Mouse (Mus musculus) kidney, embryonic 16.5 days (tissue): Measurements from ENCODE around the gene Gm38392. TPM values are rescaled to one million over a fixed set of nuclear protein-coding genes. Genes with fewer than 3 reads are reported as not detected.
"Not testable (repeated sequence)": the region's sequence is repeated elsewhere in the genome, so short reads cannot be mapped to it uniquely, and the experiment has no call there.

Source experiments
- ATAC-seq: fragments of 200-750 bp; cut with Nextera tagmentation; 2 replicates; pipeline ENCODE4 v1.8.0; 2017; ENCODE audit warnings: moderate TSS enrichment; ENCODE audit not compliant: low FRiP score, low TSS enrichment
- H3K27ac ChIP-seq: fragments of 300-500 bp; sonication (generic); 2 replicates; pipeline ENCODE4 v1.5.1; 2014; ENCODE audit warnings: low read length
- H3K27me3 ChIP-seq: fragments of 300-500 bp; sonication (generic); 2 replicates; pipeline ENCODE4 v1.6.1; 2014; ENCODE audit warnings: low read length, control low read depth, mixed read lengths; ENCODE audit not compliant: insufficient read depth
- H3K36me3 ChIP-seq: fragments of 300-500 bp; sonication (generic); 2 replicates; pipeline ENCODE4 v1.6.1; 2014; ENCODE audit warnings: low read length, control low read depth, mixed read lengths; ENCODE audit not compliant: insufficient read depth
- H3K4me1 ChIP-seq: fragments of 300-500 bp; sonication (generic); 2 replicates; pipeline ENCODE4 v1.6.1; 2014; ENCODE audit warnings: low read length, control low read depth, mixed read lengths; ENCODE audit not compliant: insufficient read depth
- H3K4me2 ChIP-seq: fragments of 300-500 bp; sonication (generic); replicated peaks from 2 replicates; pipeline ENCODE4 v1.6.1; 2014; ENCODE audit warnings: low read depth, low read length
- H3K4me3 ChIP-seq: fragments of 300-500 bp; sonication (generic); 2 replicates; pipeline ENCODE4 v1.5.1; 2014; ENCODE audit warnings: mild to moderate bottlenecking, low read length
- H3K9ac ChIP-seq: fragments of 300-500 bp; sonication (generic); replicated peaks from 2 replicates; pipeline ENCODE4 v1.6.1; 2014; ENCODE audit warnings: low read length
- H3K9me3 ChIP-seq: fragments of 300-500 bp; sonication (generic); 2 replicates; pipeline ENCODE4 v1.6.1; 2016; ENCODE audit warnings: low read length, control low read depth
- WGBS: fragments of 180-500 bp; shearing (Covaris S2); extraction: QIAGEN DNeasy Blood & Tissue Kit; methylation state at CpG from one replicate; pipeline ENCODE4 v1.1.7; 2014; 5-methylcytosine and 5-hydroxymethylcytosine counted together
- polyA plus RNA-seq: library from polyadenylated mRNA; unstranded; fragments of >200 nt; fragmentation: Nextera tagmentation; extraction: Ambion mirVana; gene quantifications from 2 replicates; pipeline ENCODE4 v1.2.1, GENCODE M21; 2015

The Gm38392 gene
- polyA plus RNA-seq, 1 experiment from 2014 or later = 2.2 TPM

DNA sequence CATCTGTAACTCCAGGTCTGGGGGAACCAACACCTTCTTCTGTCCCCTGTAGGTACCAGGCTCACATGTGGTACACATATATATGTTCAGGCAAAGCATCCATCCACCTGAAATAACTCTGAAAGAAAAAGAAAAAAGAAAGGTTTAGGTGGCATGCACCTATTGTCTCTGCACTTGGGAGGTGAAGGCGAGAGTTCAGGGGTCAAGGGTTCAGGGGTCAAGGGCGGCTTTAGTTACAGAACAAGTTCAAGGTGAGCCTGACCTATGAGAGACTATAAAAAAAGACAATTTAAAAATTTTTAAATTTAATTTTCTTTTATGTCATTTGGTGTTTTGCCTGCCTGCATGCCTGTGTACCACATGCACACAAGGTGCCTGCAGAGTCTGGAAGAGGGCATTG lies 7.0 kb downstream of the Gm38392 start:
- Histone ChIP-seq H3K9ac (no peak overlapping the region), H3K27ac (no peak overlapping the region), H3K4me1 (no peaks in the 10 kb centered on the region), H3K36me3 (no peaks in the 10 kb centered on the region), H3K9me3 (no peaks in the 10 kb centered on the region), H3K27me3 (no peaks in the 10 kb centered on the region), H3K4me2 (no peak overlapping the region), H3K4me3 (no peak overlapping the region)
- WGBS = 91% methylated on average over 2 of the region's 2 CpGs
- ATAC-seq = no peak

DNA sequence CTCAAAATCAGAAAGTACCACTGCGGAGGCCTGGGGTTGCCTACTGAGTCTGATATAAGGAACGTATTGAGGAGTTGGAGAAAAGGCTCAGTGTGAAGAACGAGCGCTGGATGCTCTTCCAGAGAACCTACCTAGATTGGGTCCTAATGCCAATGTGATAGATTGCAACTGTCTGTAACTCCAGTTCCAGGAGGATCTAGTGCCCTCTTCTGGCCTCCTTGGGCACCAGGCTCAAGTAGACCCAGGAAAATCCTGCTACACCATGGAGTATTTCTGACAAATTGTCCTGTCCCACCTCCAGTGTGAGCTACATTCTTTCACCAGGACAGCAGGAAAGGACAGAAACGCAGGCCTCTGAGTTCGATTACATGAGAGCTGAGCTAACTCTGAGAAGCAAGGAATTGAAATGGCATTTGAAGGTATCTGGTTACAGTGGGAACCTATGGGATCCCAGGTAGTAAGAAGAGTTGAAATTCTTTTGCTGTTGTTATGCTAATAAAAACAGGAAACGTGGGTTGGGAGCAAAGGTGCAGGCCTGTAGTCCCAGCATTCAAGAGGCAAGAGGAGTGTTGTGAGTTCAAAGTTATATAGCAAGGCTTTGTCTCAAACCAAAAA lies 10.4 kb downstream of the Gm38392 start:
- ATAC-seq = no peak
- Histone ChIP-seq H3K4me2 (no peak overlapping the region), H3K4me1 (no peaks in the 10 kb centered on the region), H3K4me3 (no peak overlapping the region), H3K36me3 (no peaks in the 10 kb centered on the region), H3K27ac (no peak overlapping the region), H3K9me3 (no peaks in the 10 kb centered on the region), H3K27me3 (no peaks in the 10 kb centered on the region), H3K9ac (no peak overlapping the region)
- 41% methylated on average over 7 of the region's 7 CpGs for WGBS

- Histone ChIP-seq H3K4me2 (no peak overlapping the region), H3K27ac (no peak overlapping the region), H3K4me3 (no peak overlapping the region), H3K4me1 (no peaks in the 10 kb centered on the region), H3K9ac (no peak overlapping the region), H3K9me3 (no peaks in the 10 kb centered on the region), H3K36me3 (no peaks in the 10 kb centered on the region), H3K27me3 (no peaks in the 10 kb centered on the region)
- 79% methylated on average over 2 of the region's 2 CpGs for WGBS
- no peak for ATAC-seq
Observed at GRCm38 (mm10) chr3:88276121-88276520, 10.9 kb downstream of the Gm38392 start.

- Histone ChIP-seq H3K4me2 (no peak overlapping the region), H3K27me3 (no peaks in the 10 kb centered on the region), H3K4me1 (no peaks in the 10 kb centered on the region), H3K36me3 (no peaks in the 10 kb centered on the region), H3K27ac (no peak overlapping the region), H3K9me3 (no peaks in the 10 kb centered on the region), H3K9ac (no peak overlapping the region), H3K4me3 (no peak overlapping the region)
- WGBS = 88% methylated on average over 4 of the region's 4 CpGs
- no peak for ATAC-seq
Observed at GRCm38 (mm10) chr3:88274002-88274401, 13.0 kb downstream of the Gm38392 start.

DNA sequence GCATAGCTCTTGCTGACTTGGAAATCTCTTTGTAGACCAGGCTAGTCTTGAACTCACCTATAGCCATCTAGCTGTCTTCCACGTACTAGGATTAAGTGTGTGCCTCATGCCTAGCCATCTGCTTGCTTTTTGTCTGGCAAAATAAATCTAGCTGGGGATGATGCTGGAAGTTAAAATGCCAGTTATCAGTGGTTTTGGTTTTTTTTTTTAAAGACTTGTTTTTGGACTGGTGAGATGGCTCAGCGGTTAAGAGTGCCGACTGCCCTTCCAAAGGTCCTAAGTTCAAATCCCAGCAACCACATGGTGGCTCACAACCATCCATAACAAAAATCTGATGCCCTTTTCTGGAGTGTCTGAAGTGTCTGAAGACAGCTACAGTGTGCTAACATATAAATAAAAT lies 15.2 kb downstream of the Gm38392 start:
- ATAC-seq = no peak
- H3K36me3 ChIP-seq = no peaks in the 10 kb centered on the region
- no peaks in the 10 kb centered on the region for H3K9me3 ChIP-seq
- H3K27ac ChIP-seq = no peak overlapping the region
- H3K4me1 ChIP-seq = no peaks in the 10 kb centered on the region
- no peak overlapping the region for H3K4me3 ChIP-seq
- WGBS = 87% methylated on average over 3 of the region's 3 CpGs
- H3K27me3 ChIP-seq = no peaks in the 10 kb centered on the region
- H3K9ac ChIP-seq = no peak overlapping the region
- H3K4me2 ChIP-seq = no peak overlapping the region

DNA sequence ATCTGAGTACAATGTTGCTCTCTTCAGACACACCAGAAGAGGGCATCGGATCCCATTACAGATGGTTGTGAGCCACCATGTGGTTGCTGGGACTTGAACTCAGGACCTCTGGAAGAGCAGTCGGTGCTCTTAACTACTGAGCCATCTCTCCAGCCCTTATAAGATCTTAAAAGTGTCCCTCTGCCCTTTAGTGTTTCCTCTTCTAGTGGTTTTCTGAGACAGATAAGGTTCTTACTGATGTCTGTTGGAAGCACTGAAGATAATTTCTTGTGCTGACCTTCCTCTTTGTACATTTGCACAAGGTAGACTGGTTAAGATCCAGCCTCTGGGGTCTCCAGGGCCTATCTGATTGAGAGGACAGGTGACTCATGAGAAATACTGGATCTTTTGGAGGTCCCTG lies 15.7 kb downstream of the Gm38392 start:
- not testable (repeated sequence) for H3K27me3 ChIP-seq, H3K4me3 ChIP-seq, H3K9me3 ChIP-seq, H3K4me1 ChIP-seq, H3K36me3 ChIP-seq, ATAC-seq, H3K4me2 ChIP-seq, H3K27ac ChIP-seq, H3K9ac ChIP-seq
- WGBS = 78% methylated on average over 2 of the region's 2 CpGs

DNA sequence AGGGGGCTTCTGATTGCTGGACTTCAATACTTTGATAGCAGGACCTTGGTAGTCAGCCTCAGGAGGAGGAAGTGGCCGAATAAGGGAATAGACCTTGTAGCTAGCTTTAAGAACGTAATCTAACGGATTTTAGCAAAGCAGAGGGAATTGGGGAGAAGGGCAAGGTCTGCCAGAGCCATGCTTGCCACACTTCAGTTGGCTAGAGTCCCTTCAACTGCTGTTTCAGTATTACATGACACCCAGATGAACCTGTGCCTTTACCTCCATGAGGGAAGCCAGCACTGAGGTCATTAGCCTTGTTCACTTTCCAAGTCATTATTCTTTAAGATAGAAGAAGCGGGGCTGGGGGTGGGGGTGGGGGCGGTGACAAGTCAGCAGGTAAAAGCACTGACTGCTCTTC lies 18.0 kb downstream of the Gm38392 start:
- WGBS = 88% methylated on average over 5 of the region's 5 CpGs
- no peaks in the 10 kb centered on the region for H3K27me3 ChIP-seq

GRCm38 (mm10) chr3:88268014-88268413 lies 19.0 kb downstream of the Gm38392 start:
- not testable (repeated sequence) for H3K9me3 ChIP-seq, H3K4me3 ChIP-seq, H3K27ac ChIP-seq, H3K4me2 ChIP-seq, H3K36me3 ChIP-seq, H3K4me1 ChIP-seq, ATAC-seq, H3K27me3 ChIP-seq, H3K9ac ChIP-seq
- WGBS = 84% methylated on average over 6 of the region's 6 CpGs

More for the DNA sequence above, 18.0 kb downstream of the Gm38392 start:
- no peak for ATAC-seq
- no peak overlapping the region for H3K4me3 ChIP-seq
- H3K27ac ChIP-seq = no peak overlapping the region
- H3K36me3 ChIP-seq = no peaks in the 10 kb centered on the region
- no peak overlapping the region for H3K4me2 ChIP-seq
- no peak overlapping the region for H3K9ac ChIP-seq
- H3K9me3 ChIP-seq = no peaks in the 10 kb centered on the region
- H3K4me1 ChIP-seq = no peaks in the 10 kb centered on the region

- WGBS = 38% methylated on average over 3 of the region's 3 CpGs
- Histone ChIP-seq H3K27ac (peak overlapping the region; percentile 27; the same call in 1 of the 2 replicates), H3K4me3 (no peak overlapping the region), H3K4me1 (no peaks in the 10 kb centered on the region), H3K9me3 (no peaks in the 10 kb centered on the region), H3K9ac (no peak overlapping the region), H3K27me3 (no peaks in the 10 kb centered on the region), H3K4me2 (no peak overlapping the region), H3K36me3 (no peaks in the 10 kb centered on the region)
- ATAC-seq = no peak
Observed at GRCm38 (mm10) chr3:88262346-88262745, 24.7 kb downstream of the Gm38392 start.

DNA sequence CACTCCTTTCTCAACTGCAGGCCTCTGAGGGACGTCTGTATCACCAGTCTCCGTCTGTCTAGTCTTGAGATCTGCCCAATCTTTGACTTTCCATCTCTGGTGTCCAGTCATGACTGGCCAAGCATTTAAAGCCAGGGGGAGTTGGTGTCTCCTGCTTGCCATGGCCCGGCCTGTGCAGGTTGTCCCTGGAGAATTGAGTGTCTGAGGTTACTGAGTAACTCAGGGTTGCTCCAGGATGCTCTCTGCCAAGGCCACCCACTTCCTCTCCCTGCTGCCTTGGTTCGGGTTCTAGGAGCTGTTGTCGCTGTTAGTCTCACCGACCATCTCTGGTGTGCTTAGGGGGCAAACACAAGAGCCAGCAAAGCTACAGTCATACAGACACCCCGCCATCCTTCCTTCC lies 30.6 kb downstream of the Gm38392 start:
- ATAC-seq = peak; percentile 76
- Histone ChIP-seq H3K9me3 (no peaks in the 10 kb centered on the region), H3K4me2 (no peak overlapping the region), H3K27me3 (peaks cover 28% of the 10 kb centered on the region), H3K27ac (no peak overlapping the region; the same call in 1 of the 2 replicates), H3K4me3 (no peak overlapping the region), H3K36me3 (no peaks in the 10 kb centered on the region), H3K9ac (no peak overlapping the region), H3K4me1 (peaks cover 22% of the 10 kb centered on the region)
- 39% methylated on average over 7 of the region's 7 CpGs for WGBS
